Mouse (Mus musculus): Measurements from ENCODE around the gene Dnm2.

GRCm38 (mm10) chr9:21527917-21528324, 103.2 kb downstream of the Dnm2 start:
- TF ChIP-seq CTCF (IDR thresholded peaks at IDR 0.05; ENCODE audit: extremely low read depth, insufficient read depth, low read length) (no peak), POLR2A (IDR thresholded peaks at IDR 0.05; ENCODE audit: extremely low read depth, insufficient read depth, low read length) (no peak)
